Mouse (Mus musculus) heart, postnatal 4 days (tissue): ENCODE data around the gene Ddb2. TPM values are rescaled to one million over a fixed set of nuclear protein-coding genes. Genes with fewer than 3 reads are reported as not detected.

ENCODE experiments used
- DNase-seq: peaks from one replicate; pipeline ENCODE4 v3.0.0; 2021
- total RNA-seq, 2 experiments: library from RNA; stranded (reverse); gene quantifications; 2 replicates each; pipeline ENCODE4 v1.2.3; 2021

Ddb2 gene
- 1 to 10 TPM; 5.0 to 5.1 TPM for total RNA-seq

DNA sequence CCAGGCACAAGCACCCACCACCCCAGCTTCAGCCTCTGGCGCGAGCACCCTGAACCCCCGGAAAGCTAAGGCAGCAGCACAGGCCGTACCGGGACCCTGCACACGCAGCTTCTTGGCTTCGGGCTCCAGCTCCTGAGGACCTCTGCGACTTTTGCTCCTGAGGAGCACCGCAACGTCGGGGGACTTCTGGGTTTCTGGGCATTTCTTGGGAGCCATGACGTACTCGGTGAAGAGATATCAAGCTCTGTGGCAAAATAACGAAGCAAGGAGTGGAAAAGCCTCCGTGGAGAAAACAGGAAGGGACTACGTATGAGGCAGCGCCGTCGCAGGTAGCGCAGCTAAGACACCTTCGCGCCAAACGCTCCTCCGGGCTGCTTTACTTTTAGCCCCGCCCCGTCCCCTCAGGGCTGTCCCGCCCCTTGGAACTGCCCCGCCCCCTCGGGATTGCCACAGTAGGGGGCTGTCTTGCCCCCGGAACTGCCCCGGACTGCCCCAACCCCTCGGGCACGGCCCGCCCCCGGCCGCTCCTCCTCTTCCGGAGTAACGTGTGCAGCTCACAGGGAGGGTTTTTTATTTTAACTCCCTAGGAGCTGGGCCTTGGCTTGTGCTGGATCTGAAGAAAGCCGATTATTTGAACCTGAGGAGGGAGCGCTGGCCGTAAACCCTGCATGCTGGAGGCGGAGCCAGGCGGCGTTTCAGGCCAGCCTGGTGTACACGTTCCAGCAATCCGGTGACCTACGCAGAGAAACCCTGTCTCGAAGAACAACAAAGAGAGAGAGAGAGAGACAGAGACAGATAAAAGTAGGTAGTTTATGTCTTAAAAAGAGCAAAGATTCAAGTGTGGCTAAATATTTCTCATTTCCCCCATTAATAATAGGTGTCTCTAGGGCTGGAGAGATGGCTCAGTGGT, at the start of gene Ddb2:
Gene Ddb2, minus strand, starts transcription at position 382 of the 910 bp plus-strand sequence.
- DNase-seq = peak; percentile 96

DNA sequence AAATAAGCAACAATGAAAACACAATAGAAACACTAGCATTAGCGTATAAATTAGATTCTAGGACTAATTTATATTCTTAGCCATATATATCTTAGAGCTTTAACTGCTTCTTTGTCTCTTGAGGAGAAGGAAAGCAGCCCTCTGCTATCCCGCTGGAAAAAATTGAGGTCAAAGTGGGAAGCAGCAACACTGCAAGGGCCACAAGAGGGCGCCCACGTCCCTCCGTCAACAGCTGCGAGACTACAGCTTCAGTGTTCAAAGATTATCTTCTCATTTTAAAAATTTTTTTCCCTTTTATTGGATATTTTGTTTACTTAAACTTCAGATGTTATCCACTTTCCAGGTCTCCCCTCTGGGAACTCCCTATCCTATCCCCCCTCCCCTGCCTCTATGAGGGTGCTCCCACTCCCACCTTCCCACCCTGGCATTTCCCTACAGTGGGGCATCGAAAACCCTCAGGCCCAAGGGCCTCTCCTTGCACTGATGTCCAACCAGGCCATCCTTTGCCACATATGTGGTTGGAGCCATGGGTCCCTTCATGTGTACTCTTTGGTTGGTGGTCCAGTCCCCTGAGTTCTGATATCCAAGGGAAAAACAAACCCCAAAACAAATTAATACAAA, 49.2 kb upstream of the Ddb2 start:
- DNase-seq = peak; percentile 89

DNA sequence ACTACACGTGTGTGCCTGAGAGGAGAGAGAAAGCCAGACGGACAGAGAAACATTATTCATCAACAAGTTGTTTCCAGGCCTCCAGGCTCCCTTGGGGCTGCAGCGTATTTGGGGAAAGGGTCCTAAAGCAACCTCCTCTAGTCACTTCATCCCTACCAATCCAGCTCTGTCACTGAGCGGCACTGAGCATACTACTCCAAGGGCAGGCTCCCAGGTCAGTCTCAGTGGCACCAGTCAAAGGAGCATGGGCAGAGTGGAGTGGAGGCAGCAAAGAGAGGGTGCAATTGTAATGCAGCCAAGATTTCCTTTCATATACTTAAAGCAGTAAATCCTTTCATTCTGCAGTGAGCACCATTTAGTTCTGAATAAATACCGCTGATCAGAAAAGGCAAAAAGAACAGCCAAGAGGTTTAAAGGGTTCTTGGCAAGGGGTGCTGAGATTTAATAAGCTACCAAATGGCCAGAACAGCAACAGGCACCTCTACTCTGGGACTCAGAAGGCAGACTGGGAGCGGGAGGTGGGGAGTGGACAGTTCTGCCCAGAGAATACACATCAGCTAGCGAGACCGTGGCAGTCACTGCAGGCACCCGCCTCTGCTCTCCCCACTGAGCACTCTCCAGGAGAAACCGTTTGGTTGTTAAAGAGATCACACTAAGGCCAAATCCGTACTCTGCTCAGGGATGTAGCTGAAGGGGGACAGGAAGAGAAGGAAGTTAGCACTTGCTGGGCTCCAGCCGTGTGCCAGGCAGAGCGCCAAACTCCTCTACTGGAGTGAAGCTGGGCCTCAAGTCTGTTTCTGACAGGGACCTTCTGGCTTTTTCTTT, 47.8 kb upstream of the Ddb2 start:
- peak; percentile 67 for DNase-seq

DNA sequence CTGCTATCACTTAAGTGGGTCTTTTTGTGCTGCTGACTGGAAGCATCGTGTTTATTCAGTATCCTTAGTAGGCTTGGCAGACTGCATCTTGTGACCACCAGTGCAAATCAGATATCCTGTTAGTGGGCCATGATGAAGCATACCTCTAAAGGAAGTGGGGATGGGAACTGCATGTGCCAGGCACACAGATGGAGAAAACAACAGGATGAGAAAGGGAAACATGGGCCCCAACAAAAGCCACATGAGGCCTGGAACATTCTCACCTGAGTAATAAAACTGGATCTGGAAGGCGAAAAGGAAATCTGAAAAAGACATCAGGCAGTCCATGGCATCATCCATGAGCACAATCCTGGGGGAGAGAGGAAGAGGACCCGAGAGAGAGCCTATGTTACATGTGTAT, 47.2 kb upstream of the Ddb2 start:
- no peak for DNase-seq

DNA sequence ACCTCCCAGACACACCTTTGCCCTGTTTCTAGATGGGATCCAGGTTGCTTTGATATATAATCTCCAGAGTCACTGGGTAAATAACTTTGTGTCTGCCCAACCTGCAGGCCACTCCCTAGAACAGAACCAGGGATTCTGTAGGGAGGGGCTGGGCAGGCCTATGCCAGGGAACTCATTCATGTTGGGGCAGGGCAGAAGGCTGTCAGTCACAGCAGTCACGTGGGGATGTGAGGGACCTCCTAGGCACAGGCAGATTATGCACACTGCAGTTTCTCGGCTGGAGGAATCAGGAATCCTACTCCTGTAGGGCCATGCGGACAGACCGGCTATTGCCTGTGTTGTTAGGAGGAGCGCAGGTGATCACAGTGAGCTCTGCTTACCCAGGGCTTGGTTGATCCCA, 44.6 kb upstream of the Ddb2 start:
- no peak for DNase-seq

DNA sequence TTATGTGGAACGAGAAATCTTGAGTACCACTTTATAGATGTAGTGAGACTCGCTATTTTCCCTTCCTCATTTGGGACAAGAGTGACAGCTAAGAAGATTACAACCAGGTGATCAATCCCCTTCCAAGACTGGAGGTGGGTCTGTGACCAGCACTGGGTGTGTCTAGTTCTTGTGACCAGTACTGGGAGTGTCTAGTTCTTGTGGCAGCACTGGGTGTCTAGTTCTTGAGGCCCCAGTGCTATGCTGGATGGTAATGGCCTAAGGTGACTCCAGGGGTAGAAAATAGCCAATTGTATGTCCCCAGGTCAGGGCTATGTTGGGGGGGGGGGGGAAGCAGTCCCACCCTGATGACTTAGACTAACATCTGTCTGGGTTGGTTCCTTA, 42.6 kb upstream of the Ddb2 start:
- no peak for DNase-seq

DNA sequence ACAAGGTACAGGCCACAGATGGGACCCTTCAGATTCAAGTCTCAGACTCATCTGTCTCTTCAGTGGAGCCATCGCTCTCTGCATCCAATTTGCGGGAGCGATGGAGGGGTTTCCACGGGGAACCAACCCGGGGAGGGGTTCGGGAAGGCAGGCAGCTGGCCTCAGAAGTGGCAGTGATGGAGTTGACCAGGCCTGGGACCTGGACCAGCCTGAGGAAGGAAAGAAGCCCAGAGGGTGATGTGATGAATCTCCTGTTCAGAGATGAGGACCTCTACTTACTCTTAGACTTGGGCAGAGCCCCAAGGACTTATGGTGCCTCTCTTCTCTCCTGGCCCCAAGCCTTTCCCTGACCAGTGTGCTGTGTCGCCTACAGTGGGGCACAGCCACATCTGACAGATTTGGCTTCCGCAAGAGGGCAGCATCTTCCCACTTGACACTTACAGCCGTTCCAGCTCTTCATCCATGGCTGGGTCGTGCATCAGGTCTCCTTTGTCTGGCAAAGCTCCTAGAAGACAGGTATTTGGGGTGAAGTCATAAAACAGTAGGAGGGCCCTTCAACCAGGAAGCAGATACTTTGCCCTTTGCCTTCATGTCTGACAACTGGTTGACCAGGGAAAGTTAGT, 42.1 kb upstream of the Ddb2 start:
- DNase-seq = peak; percentile 69

DNA sequence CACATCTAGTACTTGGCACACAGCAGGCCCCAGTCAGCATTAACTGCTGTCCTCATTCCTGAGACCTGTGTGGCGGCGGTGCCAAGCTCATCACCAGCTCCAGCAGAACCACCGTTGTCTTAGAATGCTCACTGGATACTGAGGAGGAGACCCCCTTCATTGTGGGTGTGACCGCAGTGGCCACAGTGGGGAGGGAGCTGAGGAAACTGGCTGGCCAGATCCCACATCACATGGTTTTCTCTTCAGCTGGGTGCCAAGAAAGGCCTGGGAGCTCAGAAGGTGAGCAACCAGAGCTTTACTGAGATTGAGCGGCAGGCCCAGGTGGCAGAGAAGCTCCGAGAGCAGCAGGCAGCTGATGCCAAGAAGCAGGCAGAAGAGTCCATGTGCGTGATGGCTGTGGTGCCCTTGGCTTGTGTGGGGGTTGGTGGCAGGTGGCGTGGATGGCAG, 32.9 kb upstream of the Ddb2 start:
- no peak for DNase-seq

DNA sequence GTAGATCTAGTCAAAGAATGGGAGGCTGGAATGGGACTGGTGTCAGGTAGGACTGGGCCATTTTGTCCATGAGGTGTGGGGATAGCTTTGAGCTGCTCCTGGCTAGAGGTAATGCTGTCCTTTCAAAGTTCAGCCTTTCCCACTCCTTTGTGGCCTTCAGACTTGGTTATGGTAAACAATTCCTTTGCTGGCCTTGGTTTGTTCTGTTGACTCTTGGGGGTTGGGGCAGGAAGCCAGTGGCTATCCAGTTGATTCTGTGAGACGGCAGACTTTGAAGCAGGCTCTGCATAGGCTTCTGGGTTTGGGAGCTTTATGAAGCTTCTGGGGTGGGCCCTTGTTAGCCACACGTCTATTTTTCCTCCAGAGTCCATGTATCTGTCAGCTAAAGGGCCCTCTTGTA, 31.9 kb upstream of the Ddb2 start:
- DNase-seq = no peak

DNA sequence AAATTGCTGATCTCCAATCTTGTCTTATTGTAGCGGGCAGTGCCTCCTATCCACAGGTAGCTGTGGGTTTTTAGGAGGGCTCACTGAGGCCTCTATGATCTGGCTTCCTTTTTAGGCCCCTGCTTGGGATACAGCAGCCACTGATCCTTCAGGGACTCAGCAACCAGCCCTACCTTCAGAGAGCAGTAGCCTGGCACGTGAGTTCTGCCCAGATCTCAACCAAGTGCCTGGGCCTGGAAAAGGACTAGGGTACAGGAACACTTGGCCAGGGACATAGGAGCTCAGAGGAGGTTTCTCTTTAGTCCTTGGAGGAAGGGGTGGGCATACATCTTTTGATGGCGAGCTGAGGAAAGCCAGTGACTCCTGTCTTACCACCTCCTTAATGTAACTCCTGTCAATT, 31.3 kb upstream of the Ddb2 start:
- no peak for DNase-seq

DNA sequence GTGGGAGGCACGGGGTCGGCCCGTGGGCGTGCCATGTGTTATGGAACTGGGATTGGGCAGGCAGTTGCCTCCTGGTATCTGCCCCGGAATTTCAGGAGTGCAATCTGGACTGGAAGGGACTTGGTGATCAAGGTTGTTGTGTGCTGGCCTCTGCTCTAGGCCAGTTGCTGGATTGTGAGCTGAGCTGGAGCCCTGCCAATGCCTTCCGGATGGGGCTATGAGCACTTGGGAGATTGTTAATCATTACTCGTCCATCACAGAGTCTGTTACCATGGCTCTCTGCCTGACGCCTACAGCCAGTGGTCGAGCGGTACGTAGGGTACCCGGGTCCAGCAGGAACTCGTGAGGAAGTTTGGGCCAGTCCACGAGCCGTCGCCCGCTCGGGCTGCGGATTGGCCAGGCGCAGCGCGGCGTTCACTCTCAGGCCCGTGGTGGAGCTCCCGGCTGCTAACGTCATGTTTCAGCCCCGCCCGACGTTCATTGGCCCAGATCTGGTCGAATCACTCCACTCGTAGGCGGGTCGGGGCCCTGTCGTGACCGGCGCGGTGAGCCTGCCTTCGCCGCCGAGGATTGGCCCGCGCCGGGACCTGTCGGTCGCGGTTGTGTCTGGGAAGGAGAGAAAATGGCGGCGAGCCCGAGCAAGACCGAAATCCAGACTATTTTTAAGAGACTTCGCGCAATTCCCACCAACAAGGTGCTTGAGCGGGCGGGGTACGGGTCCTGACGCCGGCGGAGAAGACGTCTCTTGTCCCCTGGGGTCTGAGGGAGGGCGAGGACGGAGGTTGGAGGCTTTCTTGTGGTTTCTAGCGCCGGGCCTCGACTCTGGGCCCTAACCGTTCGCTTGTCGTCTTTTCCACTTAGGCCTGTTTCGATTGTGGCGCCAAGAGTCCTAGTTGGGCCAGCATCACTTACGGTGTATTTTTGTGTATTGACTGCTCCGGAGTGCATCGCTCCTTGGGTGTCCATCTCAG, 28.2 kb upstream of the Ddb2 start, which contains the start of gene Arfgap2:
Gene Arfgap2, plus strand, starts transcription at position 264 of the 971 bp plus-strand sequence.
- DNase-seq = peak; percentile 98

DNA sequence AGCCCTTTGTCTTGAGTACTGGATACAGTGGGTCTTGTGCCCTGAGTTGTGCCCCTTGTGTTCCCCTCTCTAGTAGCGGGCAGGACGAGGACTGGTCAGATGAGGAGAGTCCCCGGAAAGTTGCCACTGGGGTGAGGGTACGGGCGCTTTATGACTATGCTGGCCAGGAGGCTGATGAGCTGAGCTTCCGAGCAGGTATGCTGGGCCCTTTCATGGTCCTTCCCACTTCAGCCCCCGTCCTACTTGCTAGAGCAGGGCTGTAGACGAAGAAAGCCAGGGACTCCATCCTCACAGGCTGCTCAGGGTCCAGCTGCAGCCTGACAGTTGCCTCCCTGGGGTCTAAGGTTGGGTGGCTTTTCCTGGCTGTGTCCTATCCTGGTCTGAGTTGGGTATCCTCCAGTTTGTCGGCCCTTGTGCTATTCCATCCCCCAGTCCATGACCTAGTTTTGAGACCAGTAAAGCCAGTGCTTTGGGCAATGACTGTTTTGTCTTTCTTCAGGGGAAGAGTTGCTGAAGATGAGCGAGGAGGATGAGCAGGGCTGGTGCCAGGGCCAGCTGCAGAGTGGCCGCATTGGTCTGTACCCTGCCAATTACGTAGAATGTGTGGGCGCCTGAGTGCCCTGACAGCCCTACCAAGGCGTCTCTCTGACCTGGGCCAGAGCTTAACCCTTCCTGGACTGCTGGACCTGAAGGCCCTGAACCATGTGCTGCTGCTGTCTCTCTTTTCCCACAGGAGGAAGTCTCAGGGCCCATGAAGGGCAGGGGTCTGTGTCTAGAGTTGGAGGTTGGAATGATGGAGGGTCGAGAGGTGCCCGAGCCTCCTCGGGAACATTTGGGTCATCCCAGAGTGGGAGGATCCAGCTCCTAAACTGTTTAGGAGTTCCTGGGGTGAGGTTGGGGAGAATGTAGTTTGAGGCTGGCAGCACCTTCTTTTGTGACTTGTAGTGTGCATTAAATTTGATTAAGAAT, 27.2 kb upstream of the Ddb2 start:
- no peak for DNase-seq

DNA sequence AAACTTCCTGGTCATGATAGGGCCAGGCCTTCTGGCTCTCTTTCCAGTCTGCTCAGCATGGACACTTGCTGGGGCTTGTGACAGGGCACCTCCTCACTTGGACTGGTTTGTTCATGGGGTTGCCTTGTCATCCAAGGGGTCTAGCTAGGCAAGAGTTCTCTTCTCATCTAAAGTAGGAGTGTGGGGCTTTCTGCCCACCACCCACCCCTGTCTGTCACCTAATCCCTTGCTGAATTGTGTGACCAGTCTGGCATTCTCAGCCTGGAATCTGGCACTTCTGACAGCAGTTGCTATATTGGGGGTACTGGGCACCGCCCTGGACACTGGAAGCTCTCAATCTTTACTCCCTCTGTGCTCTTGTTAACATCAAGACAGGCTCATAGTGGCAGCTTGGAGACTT, 22.7 kb upstream of the Ddb2 start:
- no peak for DNase-seq

DNA sequence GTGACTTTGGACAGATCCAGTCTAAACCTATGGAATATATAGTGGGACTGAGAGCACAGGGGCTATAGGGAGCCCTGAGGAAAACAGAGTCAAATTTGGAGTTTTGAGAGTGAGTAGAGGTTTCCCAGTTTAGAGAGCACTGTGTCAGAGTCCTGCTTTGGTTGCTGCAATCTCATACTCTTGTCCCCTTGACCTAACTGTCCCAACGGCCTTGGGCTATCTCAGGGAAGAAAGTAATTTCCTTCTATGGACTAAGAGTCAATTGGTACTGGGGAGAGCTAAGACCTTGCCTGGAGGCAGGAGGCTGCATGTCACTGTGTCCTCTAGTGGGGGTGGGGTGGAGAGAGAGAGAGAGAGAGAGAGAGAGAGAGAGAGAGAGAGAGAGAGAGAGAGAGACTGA, 22.0 kb upstream of the Ddb2 start:
- no peak for DNase-seq

DNA sequence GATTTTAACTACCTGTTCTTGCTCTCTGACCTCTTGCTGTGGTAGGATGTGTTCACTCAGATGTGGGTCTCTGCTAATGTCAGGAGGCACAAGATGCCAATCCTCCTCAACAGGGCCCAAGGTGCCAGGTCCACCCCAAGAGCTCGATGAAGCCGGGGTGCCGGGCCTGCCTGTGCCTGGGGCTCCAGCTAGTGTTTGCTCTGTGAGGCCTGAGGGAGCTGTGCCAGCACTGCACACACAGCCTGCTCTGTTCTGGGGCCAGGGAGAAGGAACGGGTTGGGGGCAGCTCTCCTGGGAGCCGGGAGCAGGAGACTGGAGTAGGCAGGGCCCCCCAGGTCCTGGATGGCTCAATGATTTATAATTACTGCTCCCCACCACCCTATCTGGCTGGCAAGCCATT, 21.3 kb upstream of the Ddb2 start:
- no peak for DNase-seq

DNA sequence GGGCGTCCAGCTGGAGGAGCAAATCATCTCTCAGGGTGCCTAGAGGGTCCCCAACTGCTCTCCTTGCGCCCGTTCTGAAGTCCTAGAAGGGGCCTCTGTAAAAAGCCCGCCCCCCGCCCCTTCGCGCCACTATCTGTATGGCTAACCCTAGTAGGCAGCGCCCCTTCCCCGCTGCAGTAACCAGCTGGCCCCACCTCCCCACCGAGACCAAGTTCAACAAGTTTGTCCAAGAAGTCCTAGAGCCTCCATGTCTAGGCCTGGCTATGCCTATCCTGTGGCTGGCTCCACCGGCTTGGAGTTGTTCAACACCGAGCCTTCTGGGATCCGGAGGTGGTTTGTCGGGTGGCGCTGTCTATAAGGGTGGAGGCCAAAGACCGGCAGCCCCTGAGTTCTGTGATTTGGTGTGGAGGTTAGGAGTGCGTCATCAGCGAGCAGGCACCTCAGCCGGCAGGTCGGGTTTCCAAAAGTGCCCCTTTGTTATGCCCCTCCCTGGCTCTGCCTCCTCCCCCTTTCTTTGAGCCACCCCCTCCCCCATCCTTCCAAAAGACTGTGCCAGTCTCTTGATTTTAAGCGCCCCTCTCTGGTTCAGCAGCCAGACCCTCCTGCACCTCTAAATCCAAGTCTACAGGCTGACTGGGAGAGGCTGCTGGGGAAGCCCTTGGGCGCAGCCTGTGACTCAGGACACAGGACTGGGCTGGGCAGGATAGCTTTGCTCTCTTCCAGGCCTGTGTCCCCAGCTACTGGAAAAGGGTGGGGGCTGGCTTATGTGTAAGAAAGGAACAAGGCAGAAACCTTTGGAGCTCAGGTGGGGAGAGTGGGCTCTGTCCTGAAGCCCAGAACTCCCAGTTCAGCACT, 20.6 kb upstream of the Ddb2 start:
- DNase-seq = peak; percentile 53

DNA sequence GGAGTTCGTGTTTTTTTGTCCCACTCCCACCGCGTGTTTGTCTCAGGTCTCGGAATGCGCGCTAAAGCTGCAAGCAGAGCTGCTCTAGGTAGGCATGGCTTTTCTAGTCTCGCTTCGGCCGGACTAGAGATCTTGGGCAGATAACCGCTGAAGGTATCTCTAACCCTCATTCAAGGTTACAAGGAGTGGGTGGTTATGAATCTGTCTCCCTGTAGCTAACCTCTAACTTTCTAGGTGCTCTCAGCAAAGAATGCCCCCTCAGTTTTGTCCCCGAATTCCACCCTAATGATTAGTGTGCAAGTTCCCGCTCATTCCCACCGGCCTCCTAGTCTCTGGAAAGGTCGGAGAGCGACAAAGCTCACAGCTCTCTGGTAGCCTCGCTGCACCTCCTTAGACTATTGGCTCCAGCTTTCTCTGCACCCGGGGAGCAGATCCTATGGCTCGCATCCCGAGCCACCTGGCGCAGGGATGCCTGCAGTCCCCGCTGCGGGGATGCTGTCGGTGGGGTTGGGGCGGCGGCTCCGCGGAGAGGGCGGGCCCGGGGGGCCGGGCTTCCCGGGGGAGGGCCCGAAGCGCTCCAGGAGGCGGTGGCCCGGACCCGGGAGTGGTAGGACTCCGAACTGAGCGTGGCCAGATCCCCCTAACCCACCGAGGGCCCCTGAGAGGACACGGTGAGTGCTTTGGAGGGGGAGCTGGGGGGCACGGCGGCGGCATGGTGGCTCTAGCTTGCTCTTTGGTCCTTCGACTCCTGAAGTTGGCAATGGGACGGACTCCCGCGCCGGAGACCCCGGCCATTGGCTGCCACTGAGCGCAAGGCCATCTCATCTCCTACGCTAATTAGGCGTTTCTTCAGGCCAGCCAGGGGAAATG, 19.7 kb upstream of the Ddb2 start:
- DNase-seq = peak; percentile 70

DNA sequence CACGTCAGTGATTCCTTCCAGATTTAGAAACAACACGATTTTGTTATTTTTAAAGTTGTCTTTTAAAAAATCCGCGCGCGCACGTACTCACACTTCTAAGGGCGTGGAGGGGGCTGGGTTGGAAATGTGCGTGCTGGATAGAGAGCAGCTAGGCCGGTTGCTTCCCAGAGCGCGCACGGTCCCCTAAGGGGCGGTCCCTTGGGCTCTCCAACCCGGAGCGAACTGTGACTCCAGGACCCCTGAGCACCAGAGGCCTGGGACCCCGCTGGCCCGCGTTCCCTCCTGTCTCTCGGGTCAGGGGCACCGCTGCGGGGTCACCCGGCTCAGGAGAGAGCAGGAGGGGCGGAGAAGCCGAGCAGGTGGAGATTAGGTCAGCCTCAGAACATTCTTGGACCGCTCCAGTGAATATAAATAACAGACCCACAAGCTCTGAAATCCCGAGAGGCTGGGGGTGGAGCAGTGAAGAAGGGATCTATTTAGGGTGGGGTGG, 18.9 kb upstream of the Ddb2 start, which contains the start of gene Pacsin3:
Gene Pacsin3, plus strand, starts transcription at position 294 of the 490 bp plus-strand sequence.
- peak; percentile 51 for DNase-seq
